In genomic region chr4:59625998-59626910, GRCm38 (mm10) we compare ENCODE assay signal across 8 mouse cellular contexts. TPM values are rescaled to one million over a fixed set of nuclear protein-coding genes. Genes with fewer than 3 reads are reported as not detected.
DNase-seq lines count a peak whose midpoint lies in the region; ATAC-seq and TF ChIP-seq lines count a peak whose summit lies in the region.

E130308A19Rik (plus strand) TSS chr4:59626211.

- no peaks in the 10 kb centered on the region for H3K27me3 ChIP-seq in forebrain, embryonic 11.5 days (ENCODE audit: control insufficient read depth, insufficient read depth, low read length)
- H3K27me3 ChIP-seq in heart, embryonic 16.5 days (ENCODE audit: control insufficient read depth, insufficient read depth, low read length), result no peaks in the 10 kb centered on the region
- no peaks in the 10 kb centered on the region for H3K27me3 ChIP-seq in liver, embryonic 16.5 days (ENCODE audit: control insufficient read depth, insufficient read depth, low read depth, low read length)
- H3K27me3 ChIP-seq in neural tube, embryonic 12.5 days (replicated peaks), result no peaks in the 10 kb centered on the region
- no peaks in the 10 kb centered on the region for H3K27me3 ChIP-seq in stomach, postnatal 0 days (ENCODE audit: control insufficient read depth, insufficient read depth, low read length)

- H3K4me2 ChIP-seq in forebrain, embryonic 11.5 days (ENCODE audit: low read depth, low read length, severe bottlenecking), result peak within 1 kb of the TSS; percentile 74
- H3K4me2 ChIP-seq in heart, embryonic 16.5 days (ENCODE audit: low read depth, low read length), result peak within 1 kb of the TSS; percentile 74
- H3K4me2 ChIP-seq in liver, embryonic 16.5 days (ENCODE audit: low read depth, low read length), result peak within 1 kb of the TSS; percentile 87
- H3K4me2 ChIP-seq in neural tube, embryonic 12.5 days (replicated peaks), result peak within 1 kb of the TSS; percentile 70
- peak within 1 kb of the TSS; percentile 90 for H3K4me2 ChIP-seq in stomach, postnatal 0 days (replicated peaks; ENCODE audit: low read depth)

- H3K36me3 ChIP-seq in forebrain, embryonic 11.5 days (ENCODE audit: control insufficient read depth, insufficient read depth, low read length), result no peaks in the 10 kb centered on the region
- H3K36me3 ChIP-seq in heart, embryonic 16.5 days (ENCODE audit: control insufficient read depth, insufficient read depth), result no peaks in the 10 kb centered on the region
- H3K36me3 ChIP-seq in liver, embryonic 16.5 days (ENCODE audit: control insufficient read depth, insufficient read depth), result no peaks in the 10 kb centered on the region
- H3K36me3 ChIP-seq in neural tube, embryonic 12.5 days, result no peaks in the 10 kb centered on the region
- H3K36me3 ChIP-seq in stomach, postnatal 0 days (ENCODE audit: control insufficient read depth, insufficient read depth, low read length), result no peaks in the 10 kb centered on the region

- H3K9me3 ChIP-seq in forebrain, embryonic 11.5 days (ENCODE audit: control insufficient read depth, low read length), result no peaks in the 10 kb centered on the region
- 0 out of 2 replicates have a peak, but pooled peaks cover 4% of the 10 kb centered on the region for H3K9me3 ChIP-seq in heart, embryonic 16.5 days (replicated peaks; ENCODE audit: control insufficient read depth, low read length)
- H3K9me3 ChIP-seq in liver, embryonic 16.5 days (replicated peaks; ENCODE audit: control insufficient read depth, low read length), result no peaks in the 10 kb centered on the region
- H3K9me3 ChIP-seq in neural tube, embryonic 12.5 days, result no peaks in the 10 kb centered on the region
- H3K9me3 ChIP-seq in stomach, postnatal 0 days (ENCODE audit: control insufficient read depth, low read length), result no peaks in the 10 kb centered on the region

- WGBS in forebrain, embryonic 11.5 days, result under 1% methylated on average over 68 of the region's 120 CpGs
- under 1% methylated on average over 82 of the region's 120 CpGs for WGBS in heart, embryonic 16.5 days
- under 1% methylated on average over 110 of the region's 120 CpGs for WGBS in liver, embryonic 16.5 days (ENCODE audit: insufficient replicate concordance)
- whole genome bisulfite sequencing in neural tube, embryonic 12.5 days, result under 1% methylated on average over 116 of the region's 120 CpGs
- WGBS in stomach, postnatal 0 days, result under 1% methylated on average over 64 of the region's 120 CpGs

- peak; percentile 29; the same call in 1 of the 2 replicates for TF ChIP-seq CTCF in stomach, postnatal 0 days (IDR thresholded peaks at IDR 0.05; ENCODE audit: low read depth)

- no peak for TF ChIP-seq EP300 in stomach, postnatal 0 days (optimal IDR thresholded peaks at IDR 0.05)

- H3K9ac ChIP-seq in forebrain, embryonic 11.5 days (ENCODE audit: low read length), result peak within 1 kb of the TSS; percentile 93
- peak within 1 kb of the TSS; percentile 84 for H3K9ac ChIP-seq in heart, embryonic 16.5 days (ENCODE audit: low read length)
- H3K9ac ChIP-seq in liver, embryonic 16.5 days (ENCODE audit: low read depth, low read length), result peak within 1 kb of the TSS; percentile 95
- H3K9ac ChIP-seq in neural tube, embryonic 12.5 days, result peak within 1 kb of the TSS; percentile 94
- peak within 1 kb of the TSS; percentile 80 for H3K9ac ChIP-seq in stomach, postnatal 0 days (ENCODE audit: low read length)

- H3K4me1 ChIP-seq in forebrain, embryonic 11.5 days (replicated peaks; ENCODE audit: control insufficient read depth, insufficient read depth, low read length), result peaks cover 14% of the 10 kb centered on the region
- H3K4me1 ChIP-seq in heart, embryonic 16.5 days (ENCODE audit: control insufficient read depth, insufficient read depth, low read length), result peaks cover 15% of the 10 kb centered on the region
- H3K4me1 ChIP-seq in liver, embryonic 16.5 days (ENCODE audit: control insufficient read depth, low read depth, low read length), result peaks cover 9% of the 10 kb centered on the region
- peaks cover 22% of the 10 kb centered on the region for H3K4me1 ChIP-seq in neural tube, embryonic 12.5 days
- no peaks in the 10 kb centered on the region for H3K4me1 ChIP-seq in stomach, postnatal 0 days (replicated peaks; ENCODE audit: control insufficient read depth, insufficient read depth)

- DNase-seq in c-Kit-negative CD71-positive TER-119-positive erythroid progenitor cells, embryonic 14.5 days (ENCODE audit: low read depth, low spot score), result peak; percentile 62
- peak; percentile 94 for DNase-seq in forebrain, embryonic 11.5 days (ENCODE audit: low spot score)
- DNase-seq in kidney, postnatal 36 days, result peak; percentile 82 to 88
- peak; percentile 90 for DNase-seq in stomach, postnatal 0 days (ENCODE audit: low spot score)

- peak within 1 kb of the TSS; percentile 96 for H3K4me3 ChIP-seq in forebrain, embryonic 11.5 days (ENCODE audit: low read depth, low read length)
- peak within 1 kb of the TSS; percentile 75 for H3K4me3 ChIP-seq in heart, embryonic 16.5 days (ENCODE audit: low read length)
- peak within 1 kb of the TSS; percentile 96 for H3K4me3 ChIP-seq in liver, embryonic 16.5 days (ENCODE audit: low read depth, low read length)
- H3K4me3 ChIP-seq in neural tube, embryonic 12.5 days, result peak within 1 kb of the TSS; percentile 94
- H3K4me3 ChIP-seq in stomach, postnatal 0 days (ENCODE audit: low read depth, low read length), result peak within 1 kb of the TSS; percentile 98

- peak; percentile 89 for ATAC-seq in CD4-positive, CD25-positive, alpha-beta regulatory T cell, adult 4 months
- ATAC-seq in forebrain, embryonic 11.5 days (replicated peaks; ENCODE audit: low FRiP score), result peak; percentile 93
- ATAC-seq in heart, embryonic 16.5 days (replicated peaks; ENCODE audit: extremely low read depth, insufficient read depth, low FRiP score), result peak; percentile 95
- peak; percentile 94 for ATAC-seq in liver, embryonic 16.5 days (ENCODE audit: low read depth)
- peak; percentile 89 for ATAC-seq in neural tube, embryonic 12.5 days (ENCODE audit: low FRiP score, low read depth)
- ATAC-seq in stomach, postnatal 0 days (ENCODE audit: low FRiP score, low TSS enrichment), result peak; percentile 94

- H3K27ac ChIP-seq in forebrain, embryonic 11.5 days (ENCODE audit: low read depth, low read length), result peak within 1 kb of the TSS; percentile 79
- H3K27ac ChIP-seq in heart, embryonic 16.5 days (ENCODE audit: low read length), result peak within 1 kb of the TSS; percentile 84
- peak within 1 kb of the TSS; percentile 84 for H3K27ac ChIP-seq in liver, embryonic 16.5 days (ENCODE audit: low read length)
- peak within 1 kb of the TSS; percentile 87 for H3K27ac ChIP-seq in neural tube, embryonic 12.5 days
- H3K27ac ChIP-seq in stomach, postnatal 0 days (replicated peaks), result peak within 1 kb of the TSS; percentile 78

RNA-seq across cellular contexts. Expression of gene E130308A19Rik, which starts in this region (rescaled TPM):
- 10 to 100 TPM; 12.6 to 18.7 TPM for polyA plus RNA-seq in CD4-positive, CD25-positive, alpha-beta regulatory T cell, adult 4 months (2017; shearing (Covaris generic))
- polyA plus RNA-seq in forebrain, embryonic 11.5 days (2014; fragmentation: Nextera tagmentation; extraction: Ambion mirVana), result 53.7 and 58.6 TPM in 2 replicates
- polyA plus RNA-seq in heart, embryonic 16.5 days (2015; fragmentation: Nextera tagmentation; extraction: Ambion mirVana), result 17.3 and 20.0 TPM in 2 replicates
- 8.1 and 8.3 TPM in 2 replicates for polyA plus RNA-seq in liver, embryonic 16.5 days (2015; fragmentation: Nextera tagmentation; extraction: Ambion mirVana)
- polyA plus RNA-seq in neural tube, embryonic 12.5 days (2016; fragmentation: Nextera tagmentation; extraction: Ambion mirVana), result 66.4 and 72.9 TPM in 2 replicates
- polyA plus RNA-seq in stomach, postnatal 0 days (2015; fragmentation: Nextera tagmentation; extraction: Ambion mirVana), result 8.3 and 10.2 TPM in 2 replicates

Comparison
In these comparisons a context has a peak if more than half of its experiments do, and no peak if none do; other contexts are left out.
1. Peak in every context shown above with its lines: DNase-seq, ATAC-seq, H3K4me3 ChIP-seq and H3K27ac ChIP-seq.